In genomic region chr14:105815281-105815680, GRCm38 (mm10) we compare ENCODE assay signal across 8 mouse cellular contexts.
A peak's percentile ranks its signal among the peaks of the same experiment; 100 is the strongest.
DNase-seq lines count a peak whose midpoint lies in the region; ATAC-seq lines count a peak whose summit lies in the region.

No protein-coding gene starts in this region.

- H3K36me3 ChIP-seq in limb, embryonic 12.5 days, result no peaks in the 10 kb centered on the region
- H3K36me3 ChIP-seq in neural tube, embryonic 14.5 days (ENCODE audit: control insufficient read depth, insufficient read depth, low read length), result no peaks in the 10 kb centered on the region

- 3% methylated on average over 12 of the region's 12 CpGs for WGBS in limb, embryonic 12.5 days
- under 1% methylated on average over 12 of the region's 12 CpGs for WGBS in neural tube, embryonic 14.5 days

- H3K4me1 ChIP-seq in limb, embryonic 12.5 days (replicated peaks), result peaks cover 4% of the 10 kb centered on the region
- H3K4me1 ChIP-seq in neural tube, embryonic 14.5 days (ENCODE audit: control insufficient read depth, insufficient read depth, low read length), result no peaks in the 10 kb centered on the region

- no peaks in the 10 kb centered on the region for H3K27me3 ChIP-seq in limb, embryonic 12.5 days
- H3K27me3 ChIP-seq in neural tube, embryonic 14.5 days (ENCODE audit: control insufficient read depth, insufficient read depth, low read length), result no peaks in the 10 kb centered on the region

- H3K4me3 ChIP-seq in limb, embryonic 12.5 days (replicated peaks), result peak overlapping the region; percentile 17
- peak overlapping the region; percentile 3; the same call in 1 of the 2 replicates for H3K4me3 ChIP-seq in neural tube, embryonic 14.5 days (ENCODE audit: low read depth, low read length)

- H3K9me3 ChIP-seq in limb, embryonic 12.5 days, result 0 out of 2 replicates have a peak, but pooled peaks cover 3% of the 10 kb centered on the region
- no peaks in the 10 kb centered on the region for H3K9me3 ChIP-seq in neural tube, embryonic 14.5 days (ENCODE audit: control insufficient read depth, low read length)

- no peak overlapping the region for H3K9ac ChIP-seq in limb, embryonic 12.5 days (replicated peaks)
- H3K9ac ChIP-seq in neural tube, embryonic 14.5 days (replicated peaks; ENCODE audit: low read depth, low read length), result 0 out of 2 replicates have a peak overlapping the region, but pooled peaks have one; percentile 25

- peak; percentile 16 for DNase-seq in ovary, adult 18-20 months (ENCODE audit: low spot score)
- no peak for DNase-seq in ovary, postnatal 36 days (ENCODE audit: low spot score)
- DNase-seq in thymus, postnatal 0 days (ENCODE audit: low spot score), result no peak
- no peak for DNase-seq in urinary bladder, postnatal 14 days (ENCODE audit: low spot score)
- DNase-seq in heart, postnatal 4 days, result no peak

- H3K27ac ChIP-seq in limb, embryonic 12.5 days, result no peak overlapping the region
- no peak overlapping the region for H3K27ac ChIP-seq in neural tube, embryonic 14.5 days (ENCODE audit: low read depth, low read length)

- peak overlapping the region; percentile 50 for H3K4me2 ChIP-seq in limb, embryonic 12.5 days
- H3K4me2 ChIP-seq in neural tube, embryonic 14.5 days (ENCODE audit: low read depth, low read length), result peak overlapping the region; percentile 44

- ATAC-seq in hematopoietic stem cell, adult 5-6 weeks (replicated peaks in 1 of 2; ENCODE audit: insufficient read depth in 1 of 2, low FRiP score in 2 of 2, low TSS enrichment in 1 of 2, low read depth in 1 of 2, poor library complexity in 2 of 2, severe bottlenecking in 2 of 2), result peak; percentile 83 to 93
- peak; percentile 42; the same call in 1 of the 2 replicates for ATAC-seq in limb, embryonic 12.5 days (ENCODE audit: insufficient number of reproducible peaks, insufficient read depth, low FRiP score, low TSS enrichment, low read depth)
- ATAC-seq in neural tube, embryonic 14.5 days (ENCODE audit: low read depth), result peak; percentile 69; the same call in 1 of the 2 replicates
